Mouse (Mus musculus): ENCODE data around the gene Stbd1. TPM values are rescaled to one million over a fixed set of nuclear protein-coding genes. Genes with fewer than 3 reads are reported as not detected.

The Stbd1 gene
- 1.1 and 10.4 TPM in 2 replicates for total RNA-seq (2017)

DNA sequence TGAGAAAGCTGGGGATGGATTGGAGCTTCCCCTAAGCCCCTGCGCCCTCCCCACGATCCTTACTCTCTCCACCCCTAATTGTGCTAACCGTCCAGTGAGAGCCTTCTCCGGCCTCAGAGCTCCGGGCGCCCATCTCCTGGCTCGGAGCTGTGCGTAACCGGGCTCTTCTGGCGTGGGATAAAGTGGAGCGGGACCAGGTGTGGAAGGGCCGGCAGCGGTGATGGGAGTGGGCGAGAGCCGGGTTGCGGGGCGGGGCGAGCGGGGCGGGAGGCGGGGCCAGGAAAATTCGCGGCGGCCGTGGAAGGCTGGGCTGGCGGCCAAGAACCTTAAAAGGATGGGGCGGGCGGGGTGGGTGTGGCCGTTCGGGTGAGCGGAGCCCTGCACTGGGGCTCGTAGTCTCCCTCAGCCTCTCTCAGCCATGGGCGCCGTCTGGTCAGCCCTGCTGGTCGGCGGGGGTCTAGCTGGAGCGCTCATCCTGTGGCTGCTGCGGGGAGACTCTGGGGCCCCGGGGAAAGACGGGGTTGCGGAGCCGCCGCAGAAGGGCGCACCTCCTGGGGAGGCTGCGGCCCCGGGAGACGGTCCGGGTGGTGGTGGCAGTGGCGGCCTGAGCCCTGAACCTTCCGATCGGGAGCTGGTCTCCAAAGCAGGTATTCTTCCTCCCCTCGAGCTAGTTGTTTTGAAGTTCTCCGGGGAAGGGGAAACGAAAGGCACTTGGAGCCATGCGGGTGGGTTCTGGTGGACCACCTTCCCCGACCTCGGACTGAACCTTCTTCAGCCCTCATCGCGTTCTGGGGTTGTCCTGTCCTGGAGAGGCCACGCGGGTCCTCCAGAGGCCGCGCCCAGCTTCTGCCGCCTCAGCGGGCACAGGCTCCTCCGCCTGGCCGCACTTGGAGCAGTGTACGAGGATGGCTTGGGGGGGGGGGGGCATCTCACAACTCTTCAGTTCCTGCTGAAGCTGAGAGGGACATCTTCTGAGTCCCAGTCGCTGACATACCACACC lies at the start of gene Stbd1:
Gene Stbd1 (plus strand): TSS at position 351 of the 1,000 bp plus-strand sequence.
- ATAC-seq (replicated peaks; ENCODE audit: low read depth, poor library complexity, severe bottlenecking): peak; percentile 74

DNA sequence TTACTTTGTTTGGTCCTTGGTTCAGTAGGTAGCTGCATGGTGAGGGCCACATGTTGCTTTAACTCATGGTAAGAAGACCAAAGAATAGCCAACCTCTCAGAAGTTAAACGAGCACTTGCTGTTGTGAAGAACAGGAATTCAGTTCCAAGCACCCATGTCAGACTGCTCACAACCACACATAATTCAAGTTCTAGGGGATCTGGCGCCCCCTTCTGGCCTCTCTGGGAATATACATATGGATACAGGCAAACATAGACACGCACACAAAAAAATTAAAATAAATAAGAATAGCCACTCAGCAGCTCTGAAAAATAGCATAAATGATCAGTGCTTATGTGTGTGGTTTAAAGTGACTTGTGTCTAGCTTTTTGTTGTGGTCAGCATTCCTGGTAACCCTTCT lies 48.9 kb upstream of the Stbd1 start:
- no peak for ATAC-seq (replicated peaks; ENCODE audit: low read depth, poor library complexity, severe bottlenecking)

DNA sequence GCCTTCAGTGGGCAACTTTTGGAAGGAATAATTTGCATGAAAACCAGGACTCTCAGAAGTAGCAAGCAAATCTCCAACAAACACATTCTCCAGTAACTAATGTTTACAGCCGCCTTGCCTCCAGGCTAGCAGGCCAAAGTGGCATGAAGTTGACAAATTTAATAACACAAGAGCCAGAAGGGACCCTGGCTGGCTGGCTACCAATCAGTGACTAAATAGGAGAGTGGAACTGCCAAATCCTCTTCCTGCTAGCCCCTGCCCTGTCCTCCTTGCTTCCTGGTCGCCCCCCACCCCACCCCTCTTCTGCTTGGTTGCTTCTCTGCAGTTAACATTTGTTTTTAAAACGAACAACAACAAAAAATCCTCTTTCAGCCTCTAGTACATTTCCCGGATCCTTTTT lies 48.4 kb upstream of the Stbd1 start:
- no peak for ATAC-seq (replicated peaks; ENCODE audit: low read depth, poor library complexity, severe bottlenecking)

DNA sequence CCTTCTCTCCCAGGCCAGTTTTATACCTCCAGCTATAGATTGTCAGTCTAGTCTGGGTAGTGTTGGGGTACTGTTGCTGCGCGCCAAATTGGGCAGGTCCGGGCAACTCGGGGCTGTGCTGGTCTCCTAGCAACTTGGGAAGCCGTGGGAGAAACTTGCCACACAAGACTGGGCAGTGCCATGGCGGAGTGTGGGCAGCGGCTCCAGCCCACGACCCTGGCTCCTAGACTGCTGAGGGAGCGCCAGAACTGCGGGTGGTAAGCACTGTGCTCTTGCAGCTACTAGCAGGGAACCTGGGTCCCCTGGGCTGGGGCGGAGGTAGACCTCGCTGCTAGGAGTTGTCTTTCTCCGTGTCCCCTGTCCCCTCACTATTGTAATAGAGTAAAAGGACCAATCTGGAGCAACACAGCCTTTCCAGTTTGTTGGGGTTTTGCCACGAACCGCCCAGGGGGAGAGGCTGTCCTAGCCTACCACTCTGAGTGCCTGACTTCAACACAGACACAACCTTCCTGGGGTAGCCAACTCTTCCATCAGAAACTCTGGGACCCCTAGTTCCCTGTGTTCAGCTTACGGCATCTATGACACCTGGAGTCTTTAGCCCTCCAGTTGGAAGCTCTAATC lies 47.8 kb upstream of the Stbd1 start, which contains the start of gene Fam47e:
Gene Fam47e (plus strand): TSS at position 179 of the 621 bp plus-strand sequence.
- peak; percentile 39; the same call in 1 of the 2 replicates for ATAC-seq (replicated peaks; ENCODE audit: low read depth, poor library complexity, severe bottlenecking)

DNA sequence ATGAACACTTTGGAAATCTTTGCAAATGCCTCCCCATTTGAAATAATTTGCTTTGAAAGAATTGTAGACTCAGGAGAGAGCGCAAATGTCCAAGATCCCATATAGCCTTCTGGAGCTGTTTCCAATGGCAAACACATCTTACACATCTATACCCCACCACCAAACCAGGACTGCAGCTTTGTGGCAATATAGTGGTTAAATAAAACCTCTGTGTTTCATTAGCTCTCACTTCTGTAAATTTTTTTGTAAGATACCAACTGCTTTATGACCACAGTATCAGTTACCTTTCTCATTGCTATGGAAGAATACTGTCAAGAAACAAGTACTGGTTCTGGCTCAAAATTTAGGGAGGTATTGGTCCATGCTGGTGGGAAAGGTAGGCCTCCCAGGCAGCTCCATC lies 46.9 kb upstream of the Stbd1 start:
- 0 out of 2 replicates have a peak, but pooled peaks have one; percentile 47 for ATAC-seq (replicated peaks; ENCODE audit: low read depth, poor library complexity, severe bottlenecking)

DNA sequence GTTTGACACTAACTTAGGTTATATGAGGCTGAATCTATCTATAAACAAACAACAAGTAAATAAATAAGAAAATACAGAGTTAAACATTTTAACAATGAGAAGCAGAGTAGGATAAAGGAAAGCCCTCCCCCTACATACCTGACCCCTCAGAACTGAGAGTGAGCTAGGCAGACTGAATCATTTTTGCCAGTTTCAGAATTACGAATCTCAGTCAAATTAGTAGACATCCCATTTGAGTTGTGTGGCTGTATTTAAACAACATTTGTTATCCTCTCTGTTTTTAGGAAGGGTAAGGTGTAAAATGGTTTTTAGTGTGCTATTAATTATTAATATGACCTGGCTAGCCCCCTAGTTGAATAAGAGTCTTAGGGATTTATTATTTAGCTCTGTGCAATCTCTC lies 45.3 kb upstream of the Stbd1 start:
- no peak for ATAC-seq (replicated peaks; ENCODE audit: low read depth, poor library complexity, severe bottlenecking)

DNA sequence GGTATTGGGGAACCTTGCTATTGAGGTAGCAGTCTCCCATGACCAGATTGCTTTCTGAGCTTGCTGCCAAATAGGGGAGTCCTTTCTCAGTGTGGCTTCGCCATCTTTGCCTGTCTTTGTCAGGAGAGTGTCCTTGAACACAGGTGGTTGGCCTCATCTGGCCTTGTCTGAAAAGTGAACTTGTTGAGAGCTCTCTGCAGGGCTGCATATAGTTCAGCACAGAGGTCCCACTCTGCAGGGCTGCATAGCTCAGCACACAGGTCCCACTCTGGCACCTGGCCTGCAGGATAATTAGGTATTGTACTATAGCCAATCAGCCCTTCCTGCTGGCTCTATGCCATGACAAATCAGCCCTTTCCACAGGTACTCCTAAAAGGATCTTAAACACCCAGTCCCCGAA lies 42.6 kb upstream of the Stbd1 start:
- no peak for ATAC-seq (replicated peaks; ENCODE audit: low read depth, poor library complexity, severe bottlenecking)

DNA sequence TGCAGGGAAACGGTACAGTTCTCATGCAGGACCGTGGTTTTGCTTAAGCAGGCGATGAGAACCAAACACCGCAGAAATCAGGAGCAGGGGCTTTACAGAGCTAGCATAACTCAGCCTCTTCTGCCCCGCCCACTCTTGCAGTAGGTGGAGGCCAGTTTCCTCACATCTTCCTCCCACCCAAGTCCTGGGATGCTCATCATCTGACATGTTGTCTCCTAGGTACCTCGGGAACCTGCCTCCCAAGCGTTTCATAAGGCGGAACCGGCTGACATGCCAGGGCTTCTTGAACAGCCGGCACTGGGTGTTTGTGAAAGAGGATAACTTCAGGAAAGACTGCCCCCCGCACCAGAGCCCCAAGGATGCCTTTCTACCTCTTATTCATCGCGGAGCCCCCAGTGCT lies 40.8 kb upstream of the Stbd1 start:
- no peak for ATAC-seq (replicated peaks; ENCODE audit: low read depth, poor library complexity, severe bottlenecking)

DNA sequence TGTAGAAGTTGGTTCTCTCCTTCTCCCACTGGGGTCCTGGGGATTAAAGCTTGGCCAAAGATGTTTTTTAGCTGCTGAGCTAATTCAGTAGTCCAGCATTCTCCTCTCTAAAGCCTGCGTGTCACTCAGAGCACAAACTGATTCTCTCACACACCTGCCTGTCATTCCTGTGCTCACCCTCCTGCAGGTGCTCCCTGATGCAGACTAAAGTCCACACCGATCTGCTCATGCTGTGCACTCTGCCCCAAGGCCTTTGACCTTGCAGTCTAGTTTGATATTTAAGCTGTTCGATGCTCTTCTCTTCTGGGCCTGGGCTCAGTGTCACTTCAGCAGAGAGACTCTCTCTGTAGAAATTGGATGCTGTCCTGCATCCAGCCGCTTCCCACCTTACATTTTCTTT lies 31.6 kb upstream of the Stbd1 start:
- ATAC-seq (replicated peaks; ENCODE audit: low read depth, poor library complexity, severe bottlenecking): no peak

DNA sequence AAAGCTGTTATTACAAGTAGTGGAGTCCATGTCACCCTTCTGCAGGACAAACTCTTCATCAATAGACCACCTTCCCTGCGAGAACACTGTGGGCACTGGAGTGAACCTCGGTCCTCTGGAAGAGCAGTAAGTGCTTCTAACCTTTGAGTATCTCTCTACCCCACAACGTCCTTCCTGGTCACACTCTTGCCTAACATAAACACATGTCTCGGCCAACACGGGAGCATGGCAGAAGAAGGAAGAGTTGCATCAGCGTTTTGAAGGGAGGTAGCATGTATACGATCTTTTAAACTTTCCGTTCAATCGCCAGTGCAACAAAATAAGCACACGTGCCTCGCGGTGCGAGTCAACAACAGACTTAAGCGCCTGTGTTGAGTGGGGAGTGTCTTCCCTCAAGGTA lies 23.3 kb upstream of the Stbd1 start:
- ATAC-seq (replicated peaks; ENCODE audit: low read depth, poor library complexity, severe bottlenecking): no peak

DNA sequence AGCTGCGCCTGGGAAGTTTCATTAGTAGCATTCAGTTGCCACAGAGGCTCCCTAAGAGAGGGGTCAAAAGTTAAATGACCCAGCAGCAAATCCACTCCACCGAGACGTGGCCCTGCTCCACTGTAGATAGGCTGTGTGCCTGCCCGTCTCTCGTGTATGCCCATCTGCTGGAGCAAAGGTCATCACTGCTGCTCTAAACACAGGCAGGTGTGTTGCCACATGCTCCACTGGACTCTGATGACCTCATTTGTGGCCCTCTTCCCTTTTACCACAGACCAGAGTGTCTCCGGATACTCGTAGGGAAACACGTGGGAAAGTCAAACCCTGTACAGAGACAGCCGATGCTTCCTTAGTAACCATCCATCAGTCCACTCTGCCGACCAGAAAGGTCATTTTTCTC lies 16.9 kb upstream of the Stbd1 start:
- no peak for ATAC-seq (replicated peaks; ENCODE audit: low read depth, poor library complexity, severe bottlenecking)

DNA sequence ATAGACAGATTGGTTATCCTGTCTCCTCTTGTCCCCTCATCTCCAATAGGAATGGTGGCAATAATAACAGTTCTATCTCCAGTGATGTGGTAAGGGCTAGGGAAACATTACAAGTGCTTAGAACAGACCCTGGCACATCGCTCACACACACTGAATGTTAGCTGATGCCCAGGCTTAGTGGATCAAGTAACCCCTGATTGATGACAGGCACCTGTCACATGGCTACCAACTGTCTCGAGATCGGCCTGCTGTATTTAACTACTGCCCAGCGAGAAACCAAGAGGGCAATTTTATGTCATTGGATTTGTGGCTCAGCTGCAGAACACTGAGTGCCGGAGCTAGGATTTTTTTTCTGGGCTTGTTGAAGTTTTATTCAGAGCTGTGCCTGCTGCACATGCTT lies 7.8 kb upstream of the Stbd1 start:
- ATAC-seq (replicated peaks; ENCODE audit: low read depth, poor library complexity, severe bottlenecking): no peak

DNA sequence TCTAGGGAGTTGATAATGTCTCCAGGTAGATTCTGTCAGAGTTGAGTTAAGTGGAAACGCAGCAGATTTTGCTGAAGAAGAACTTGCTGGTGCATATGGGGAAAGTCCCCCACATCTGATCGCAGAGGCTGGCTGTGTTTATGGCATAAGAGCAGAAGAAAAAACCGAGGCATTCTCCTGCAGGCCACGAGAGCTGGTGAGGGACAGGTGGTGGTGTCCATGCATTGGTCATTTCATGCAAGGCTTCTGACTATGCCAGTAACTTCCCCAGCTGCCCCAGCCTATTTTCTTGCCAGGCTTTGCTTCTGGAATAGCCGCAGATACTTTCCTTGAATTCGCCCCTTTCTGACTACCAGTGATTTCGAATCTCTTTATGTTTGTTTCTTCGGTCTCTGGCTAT lies 6.0 kb upstream of the Stbd1 start:
- no peak for ATAC-seq (replicated peaks; ENCODE audit: low read depth, poor library complexity, severe bottlenecking)

DNA sequence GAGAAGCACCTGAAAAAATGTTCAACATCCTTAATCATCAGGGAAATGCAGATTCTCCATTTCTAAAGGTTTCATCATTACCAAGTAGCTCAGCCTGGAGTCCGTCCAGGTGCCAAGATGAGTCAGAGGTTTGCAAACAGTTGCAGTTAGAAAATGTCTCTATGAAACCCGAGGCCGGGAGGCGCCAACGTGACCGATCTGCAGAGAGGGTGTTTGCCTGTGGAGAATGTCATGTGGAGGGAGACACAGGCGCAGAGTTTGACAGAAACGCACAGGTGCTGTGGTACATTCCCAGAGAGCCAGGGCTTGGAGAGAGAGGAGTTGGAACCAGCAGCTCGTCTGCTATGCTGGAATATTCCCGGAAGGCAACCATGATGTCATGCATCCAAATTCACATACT lies 3.8 kb upstream of the Stbd1 start:
- no peak for ATAC-seq (replicated peaks; ENCODE audit: low read depth, poor library complexity, severe bottlenecking)

DNA sequence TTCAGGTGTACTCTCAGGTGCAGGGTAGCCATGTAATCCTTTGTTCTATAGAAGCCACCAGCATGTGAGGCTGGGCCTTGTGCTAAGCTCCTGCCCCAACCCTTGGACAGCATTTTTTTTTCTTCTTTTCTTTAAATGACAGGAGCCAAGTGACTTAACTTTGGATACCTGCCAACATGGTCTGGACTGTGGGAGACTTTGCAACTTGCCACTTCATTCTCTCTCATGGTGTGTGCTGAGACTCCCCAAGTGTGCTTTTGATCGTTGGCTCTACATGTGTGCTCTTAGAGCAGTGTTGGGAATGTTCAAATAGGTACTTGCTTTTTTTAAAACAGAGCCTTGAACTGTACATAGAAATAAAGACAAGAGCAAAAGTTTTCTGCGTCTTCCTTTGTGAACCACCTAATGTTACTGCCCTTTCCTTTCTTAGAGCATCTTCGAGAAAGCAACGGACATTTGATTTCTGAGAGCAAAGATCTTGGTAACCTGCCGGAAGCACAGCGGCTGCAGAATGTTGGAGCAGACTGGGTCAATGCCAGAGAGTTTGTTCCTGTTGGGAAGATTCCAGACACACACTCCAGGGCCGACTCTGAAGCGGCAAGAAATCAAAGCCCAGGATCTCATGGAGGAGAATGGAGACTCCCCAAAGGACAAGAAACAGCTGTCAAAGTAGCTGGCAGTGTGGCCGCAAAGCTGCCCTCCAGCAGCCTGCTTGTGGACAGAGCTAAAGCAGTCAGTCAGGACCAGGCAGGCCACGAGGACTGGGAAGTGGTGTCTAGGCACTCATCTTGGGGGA lies 1.8 kb downstream of the Stbd1 start:
- no peak for ATAC-seq (replicated peaks; ENCODE audit: low read depth, poor library complexity, severe bottlenecking)

DNA sequence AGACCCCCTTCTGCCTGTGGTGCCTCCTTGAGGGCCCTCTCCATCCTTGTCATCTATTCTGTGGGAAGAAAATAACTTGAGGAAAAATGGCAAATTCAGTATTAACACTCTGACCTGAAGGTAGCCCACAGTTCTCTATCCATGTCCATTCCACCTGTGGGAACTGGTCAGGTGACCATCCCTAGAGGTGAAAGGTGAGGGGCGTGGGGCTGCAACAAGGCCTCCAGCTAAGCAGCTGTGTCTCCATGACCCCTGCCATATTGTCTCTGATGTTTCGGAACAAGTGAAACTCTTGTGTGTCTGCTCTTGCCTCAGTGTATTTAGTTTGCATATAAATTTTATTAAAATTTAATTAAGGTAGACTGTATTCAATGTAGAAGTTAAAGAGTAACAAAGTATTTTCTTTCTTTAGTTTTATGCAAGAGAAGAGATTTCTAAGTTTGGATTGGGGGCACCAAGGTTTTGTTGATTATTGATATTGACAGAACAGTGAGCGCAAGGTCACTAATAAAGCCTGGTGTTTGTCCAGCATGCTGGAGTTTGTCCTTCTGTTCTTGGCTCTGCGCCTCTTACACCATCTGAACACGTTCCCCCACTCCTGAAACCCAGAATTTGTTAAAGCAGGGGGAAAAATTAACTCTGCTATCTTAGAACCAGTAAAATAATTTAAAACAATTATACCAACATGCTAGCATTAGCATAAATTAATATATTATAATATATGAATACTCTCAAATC lies 4.8 kb downstream of the Stbd1 start:
- ATAC-seq (replicated peaks; ENCODE audit: low read depth, poor library complexity, severe bottlenecking): no peak

DNA sequence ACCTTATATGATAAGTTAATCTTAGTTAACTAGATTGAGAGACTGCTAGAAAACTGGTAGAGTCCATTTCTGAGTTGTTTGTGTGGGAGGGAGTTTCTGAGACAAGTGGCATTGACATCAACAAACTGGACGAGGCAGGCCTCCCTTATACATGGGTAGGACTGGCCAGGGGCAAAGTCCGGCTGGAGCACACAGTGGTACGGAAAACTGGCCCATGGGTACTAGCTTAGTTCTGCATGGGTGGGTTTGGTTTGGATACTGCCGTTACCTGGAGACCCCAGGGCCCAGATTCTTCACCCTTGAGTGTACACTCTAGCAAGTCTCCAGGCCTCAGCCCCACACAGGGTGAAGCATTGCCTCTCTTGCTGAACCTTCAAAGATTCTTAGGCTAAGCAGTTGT lies 9.9 kb downstream of the Stbd1 start:
- ATAC-seq (replicated peaks; ENCODE audit: low read depth, poor library complexity, severe bottlenecking): no peak

DNA sequence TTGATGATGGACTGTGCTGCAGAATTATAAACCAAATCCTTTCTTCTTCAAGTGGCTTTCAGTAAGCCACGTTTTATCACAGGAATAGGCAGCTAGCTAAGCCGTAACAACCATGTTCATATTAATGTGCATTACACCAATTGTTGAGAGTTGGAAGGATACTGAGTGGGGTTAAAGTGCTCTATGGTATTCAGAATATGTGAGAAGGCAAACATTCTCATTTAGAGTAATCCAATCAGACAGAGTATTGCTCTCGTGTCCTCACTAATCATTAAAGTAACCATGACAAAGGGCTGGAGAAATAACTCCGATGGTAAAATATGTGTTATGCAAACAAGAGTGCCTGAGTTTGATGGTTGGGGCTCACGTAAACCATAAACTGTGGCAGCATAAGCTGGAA lies 19.0 kb downstream of the Stbd1 start:
- no peak for ATAC-seq (replicated peaks; ENCODE audit: low read depth, poor library complexity, severe bottlenecking)

DNA sequence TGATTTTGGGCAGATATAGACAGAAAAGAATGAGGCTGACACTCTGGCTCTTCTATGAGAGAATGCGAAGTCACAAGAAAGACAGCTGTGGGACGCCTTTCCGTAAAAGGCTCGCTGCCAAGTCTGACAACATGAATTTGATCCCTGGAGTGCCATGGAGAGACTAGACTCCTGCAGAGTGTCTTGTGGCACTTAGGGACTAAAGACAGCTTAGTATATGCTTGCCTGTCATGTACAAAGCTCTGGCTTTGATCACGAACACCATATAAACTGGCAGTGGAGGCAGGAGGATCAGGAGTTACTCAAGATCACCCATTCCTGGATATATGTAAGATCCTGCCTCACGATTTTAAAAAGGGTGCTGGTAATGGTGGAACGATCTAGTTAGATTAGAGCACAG lies 25.1 kb downstream of the Stbd1 start:
- ATAC-seq (replicated peaks; ENCODE audit: low read depth, poor library complexity, severe bottlenecking): no peak

DNA sequence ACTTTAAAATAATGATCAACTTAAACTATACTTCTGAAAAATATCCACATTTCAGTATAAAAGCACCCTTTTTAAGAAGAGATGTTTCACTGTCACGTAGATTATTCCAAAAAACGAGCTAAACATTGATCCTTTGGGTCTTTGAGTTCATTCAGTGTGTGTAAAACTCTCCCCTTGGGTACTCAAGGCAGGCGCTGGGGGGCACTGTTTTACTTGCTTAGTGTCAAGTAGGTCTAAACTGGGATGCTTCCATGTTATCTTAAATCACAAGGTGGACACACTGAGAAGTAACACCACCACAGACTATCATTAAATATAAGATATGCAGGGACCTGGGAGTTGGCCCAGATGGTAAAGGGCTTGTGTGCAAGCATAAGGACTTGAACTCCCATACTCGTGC lies 30.7 kb downstream of the Stbd1 start:
- no peak for ATAC-seq (replicated peaks; ENCODE audit: low read depth, poor library complexity, severe bottlenecking)

All from common myeloid progenitor, adult 5-6 weeks (primary cell).